ENCODE assay signal across 8 mouse cellular contexts in the genomic region with DNA sequence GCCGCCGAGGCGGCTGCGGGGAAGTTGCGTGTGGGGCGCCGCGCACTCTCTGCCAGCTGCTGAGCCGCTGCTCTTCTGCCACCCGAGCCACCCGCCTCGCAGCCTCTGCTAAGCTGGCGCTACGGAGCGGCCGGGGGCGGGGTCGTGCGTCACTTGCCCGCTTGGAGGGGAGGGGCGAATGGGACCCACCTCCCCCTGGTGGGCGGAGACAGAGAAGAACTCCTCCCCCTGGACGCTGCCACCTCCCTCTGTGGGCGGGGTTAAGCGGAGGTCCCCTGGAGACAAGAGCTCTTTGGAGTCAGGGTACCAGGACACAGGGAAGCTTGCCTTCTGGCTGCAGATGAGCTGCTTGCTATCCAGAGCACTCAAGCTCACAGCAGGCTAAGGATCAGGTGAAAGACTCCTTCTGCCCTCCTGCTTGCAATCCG. TPM values are rescaled to one million over a fixed set of nuclear protein-coding genes. Genes with fewer than 3 reads are reported as not detected.
A peak's percentile ranks its signal among the peaks of the same experiment; 100 is the strongest.
DNase-seq lines count a peak whose midpoint lies in the region; ATAC-seq lines count a peak whose summit lies in the region.

A gene (minus strand): TSS at position 151 of the 428 bp plus-strand sequence.

- peak; percentile 94 for DNase-seq in ZHBTc4 (ENCODE audit: low read depth, low spot score)
- peak; percentile 90 to 95 for DNase-seq in cerebellum, postnatal 25 days
- peak; percentile 88 to 89 for DNase-seq in frontal cortex, postnatal 36 days (ENCODE audit: low spot score in 2 of 2)
- peak; percentile 93 for DNase-seq in hindbrain, embryonic 14.5 days (ENCODE audit: low spot score)
- DNase-seq in left cerebral cortex, adult 11 months (ENCODE audit: low spot score) = peak; percentile 78
- peak; percentile 85 for DNase-seq in lung, postnatal 25 days (ENCODE audit: low spot score)
- peak; percentile 96 for DNase-seq in retina, embryonic 14.5 days (ENCODE audit: low spot score)
- DNase-seq in thymus, postnatal 36 days = peak; percentile 57 to 70

- H3K27ac ChIP-seq in hindbrain, embryonic 14.5 days = peak within 1 kb of the TSS; percentile 80

- H3K9ac ChIP-seq in hindbrain, embryonic 14.5 days = peak within 1 kb of the TSS; percentile 84

- H3K36me3 ChIP-seq in hindbrain, embryonic 14.5 days (replicated peaks; ENCODE audit: control insufficient read depth, insufficient read depth) = no peaks in the 10 kb centered on the region

- H3K27me3 ChIP-seq in hindbrain, embryonic 14.5 days (ENCODE audit: control insufficient read depth, insufficient read depth, low read length) = no peaks in the 10 kb centered on the region

- peaks cover 27% of the 10 kb centered on the region for H3K4me1 ChIP-seq in hindbrain, embryonic 14.5 days (replicated peaks; ENCODE audit: control insufficient read depth, insufficient read depth, low read length)

- ATAC-seq in hindbrain, embryonic 14.5 days (ENCODE audit: low FRiP score) = peak; percentile 94

- WGBS in hindbrain, embryonic 14.5 days = under 1% methylated on average over 25 of the region's 26 CpGs

- peak within 1 kb of the TSS; percentile 75 for H3K4me3 ChIP-seq in hindbrain, embryonic 14.5 days (replicated peaks; ENCODE audit: low read length)

- peak within 1 kb of the TSS; percentile 66 for H3K4me2 ChIP-seq in hindbrain, embryonic 14.5 days (replicated peaks)

- H3K9me3 ChIP-seq in hindbrain, embryonic 14.5 days (ENCODE audit: control insufficient read depth, low read length) = no peaks in the 10 kb centered on the region

RNA-seq across cellular contexts. Expression of the gene that starts here (rescaled TPM):
- 8.9 and 11.8 TPM in 2 replicates for polyA plus RNA-seq in hindbrain, embryonic 14.5 days (2014; fragmentation: Nextera tagmentation; extraction: Ambion mirVana)

Comparison
In these comparisons a context has a peak if more than half of its experiments do, and no peak if none do; other contexts are left out.
1. Peak in every context shown above with its lines: DNase-seq, ATAC-seq, H3K4me3 ChIP-seq and H3K27ac ChIP-seq.